Mouse (Mus musculus) G1E-ER4 (cell line): ENCODE measurements around the gene Sdk2. TPM values are rescaled to one million over a fixed set of nuclear protein-coding genes. Genes with fewer than 3 reads are reported as not detected.

ENCODE experiments used
- GATA1 ChIP-seq: IDR thresholded peaks from one replicate; pipeline ENCODE4 v1.8.0; 2012; ENCODE audit warnings: low read length, inconsistent platforms
- polyA plus RNA-seq: library from polyadenylated mRNA; stranded (reverse); fragments of >175 nt; gene quantifications from 2 replicates; pipeline ENCODE4 v1.2.3, GENCODE M21; 2012

Gene Sdk2
- polyA plus RNA-seq, 1 experiment: 0.01 TPM

GRCm38 (mm10) chr11:113855661-113856060 lies 211.2 kb downstream of the Sdk2 start:
- no peak for TF ChIP-seq GATA1

- TF ChIP-seq GATA1: no peak
Measured at GRCm38 (mm10) chr11:113851750-113852149, 215.1 kb downstream of the Sdk2 start.

GRCm38 (mm10) chr11:113849322-113849721 lies 217.5 kb downstream of the Sdk2 start:
- no peak for TF ChIP-seq GATA1

- no peak for TF ChIP-seq GATA1
Measured at GRCm38 (mm10) chr11:113843920-113844319, 222.9 kb downstream of the Sdk2 start.

- TF ChIP-seq GATA1: no peak
Measured at GRCm38 (mm10) chr11:113842879-113843278, 224.0 kb downstream of the Sdk2 start.

- no peak for TF ChIP-seq GATA1
Measured at GRCm38 (mm10) chr11:113831608-113832007, 235.2 kb downstream of the Sdk2 start.

- TF ChIP-seq GATA1: no peak
Measured at GRCm38 (mm10) chr11:113828081-113828554, 238.7 kb downstream of the Sdk2 start.

GRCm38 (mm10) chr11:113820005-113820404 lies 246.8 kb downstream of the Sdk2 start:
- no peak for TF ChIP-seq GATA1

GRCm38 (mm10) chr11:113819001-113819400 lies 247.8 kb downstream of the Sdk2 start:
- no peak for TF ChIP-seq GATA1

GRCm38 (mm10) chr11:113816971-113817548 lies 249.8 kb downstream of the Sdk2 start:
- no peak for TF ChIP-seq GATA1

GRCm38 (mm10) chr11:113816439-113816838 lies 250.4 kb downstream of the Sdk2 start:
- no peak for TF ChIP-seq GATA1

- TF ChIP-seq GATA1: no peak
Measured at GRCm38 (mm10) chr11:113811546-113812339, 255.1 kb downstream of the Sdk2 start.

GRCm38 (mm10) chr11:113810638-113811545 lies 256.0 kb downstream of the Sdk2 start:
- TF ChIP-seq GATA1: no peak

- no peak for TF ChIP-seq GATA1
Measured at GRCm38 (mm10) chr11:113807086-113807485, 259.8 kb downstream of the Sdk2 start.

GRCm38 (mm10) chr11:113806382-113807077 lies 260.3 kb downstream of the Sdk2 start:
- TF ChIP-seq GATA1: no peak
